Mouse (Mus musculus): Measurements from ENCODE around the gene Ovol3. TPM values are rescaled to one million over a fixed set of nuclear protein-coding genes. Genes with fewer than 3 reads are reported as not detected.
A peak's percentile ranks its signal among the peaks of the same experiment; 100 is the strongest.

Gene Ovol3
- 0.38 TPM in 1 of 2 replicates, not detected in the other for polyA plus RNA-seq (2016; fragmentation: Nextera tagmentation; extraction: Ambion mirVana)

DNA sequence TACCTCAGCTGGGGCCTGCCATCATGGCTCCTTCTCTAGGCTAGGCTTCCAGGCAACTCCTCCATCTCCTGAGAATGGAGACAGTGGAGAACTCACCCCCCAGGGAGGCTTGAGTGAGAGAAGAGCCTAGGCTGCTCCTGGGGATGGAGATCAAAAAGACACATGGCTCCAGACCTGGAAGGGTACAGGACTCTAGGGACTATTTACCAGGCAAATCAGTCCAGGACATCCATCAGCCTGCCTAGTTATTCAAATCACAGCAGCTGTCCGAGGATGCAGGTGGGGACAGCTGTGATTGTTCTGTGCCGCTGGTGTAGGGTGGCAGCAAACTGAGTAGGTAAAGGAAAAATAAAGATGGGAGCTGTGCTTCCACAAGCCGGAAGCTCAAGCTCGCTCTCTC lies at the start of gene Ovol3:
Gene Ovol3 (minus strand): TSS at position 101 of the 400 bp plus-strand sequence.
- no peaks in the 10 kb centered on the region for H3K27me3 ChIP-seq
- no peak within 1 kb of the TSS for H3K27ac ChIP-seq
- no peak within 1 kb of the TSS for H3K9ac ChIP-seq
- 88% methylated on average over 4 of the region's 4 CpGs for WGBS
- peaks cover 14% of the 10 kb centered on the region for H3K4me1 ChIP-seq
- H3K4me2 ChIP-seq (replicated peaks), result no peak within 1 kb of the TSS
- peaks cover 26% of the 10 kb centered on the region; the same call in 1 of the 2 replicates for H3K36me3 ChIP-seq
- H3K4me3 ChIP-seq, result no peak within 1 kb of the TSS
- no peaks in the 10 kb centered on the region for H3K9me3 ChIP-seq
- no peak for ATAC-seq (ENCODE audit: insufficient number of reproducible peaks, insufficient read depth, low FRiP score, low TSS enrichment)

DNA sequence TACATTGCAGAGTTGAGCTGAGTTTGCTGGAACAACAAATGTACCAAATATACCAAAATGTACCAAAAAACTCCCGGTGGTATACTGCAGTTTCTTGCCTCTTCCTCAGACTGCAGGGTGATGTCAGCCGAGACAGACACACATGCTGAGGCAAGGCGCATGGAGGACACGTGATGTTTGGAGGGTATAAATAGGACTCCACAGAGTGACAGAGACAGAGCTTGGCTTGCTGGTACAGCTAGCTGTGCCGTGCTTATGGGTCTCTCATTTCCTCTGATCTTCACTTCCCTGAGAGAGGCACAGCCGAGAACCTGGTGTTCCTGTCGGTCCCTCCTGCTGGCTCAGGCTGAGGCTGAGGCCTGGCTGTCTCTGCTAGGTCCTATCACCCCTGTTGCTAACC lies 47.2 kb upstream of the Ovol3 start:
- ATAC-seq (ENCODE audit: insufficient number of reproducible peaks, insufficient read depth, low FRiP score, low TSS enrichment), result no peak
- Histone ChIP-seq H3K27ac (no peak overlapping the region), H3K9ac (no peak overlapping the region), H3K27me3 (no peaks in the 10 kb centered on the region), H3K9me3 (no peaks in the 10 kb centered on the region), H3K4me2 (replicated peaks) (no peak overlapping the region), H3K4me1 (peaks cover 6% of the 10 kb centered on the region; the same call in 1 of the 2 replicates), H3K4me3 (no peak overlapping the region), H3K36me3 (no peaks in the 10 kb centered on the region)
- WGBS, result 78% methylated on average over 7 of the region's 7 CpGs

DNA sequence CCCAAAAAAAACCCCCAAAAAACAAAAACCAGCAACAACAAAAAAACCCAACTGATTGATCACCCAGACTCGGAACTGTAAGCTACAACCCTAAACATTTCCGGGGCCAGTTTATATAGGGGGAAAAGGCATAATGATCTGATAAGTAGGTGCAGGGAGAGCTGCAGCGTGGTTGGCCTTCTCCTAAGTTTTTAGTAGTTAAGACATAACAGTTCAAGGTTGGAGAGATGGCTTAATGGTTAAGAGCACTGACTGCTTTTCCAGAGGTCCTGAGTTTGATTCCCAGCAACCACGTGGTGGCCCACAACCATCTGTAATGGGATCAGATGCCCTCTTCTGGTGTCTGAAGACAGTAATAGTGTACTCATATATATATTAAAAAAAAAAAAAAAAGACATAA lies 46.0 kb upstream of the Ovol3 start:
- Histone ChIP-seq H3K4me1 (peaks cover 6% of the 10 kb centered on the region; the same call in 1 of the 2 replicates), H3K9me3 (no peaks in the 10 kb centered on the region), H3K36me3 (no peaks in the 10 kb centered on the region), H3K4me3 (no peak overlapping the region), H3K27ac (no peak overlapping the region), H3K4me2 (replicated peaks) (peak overlapping the region; percentile 85; the same call in 1 of the 2 replicates), H3K9ac (no peak overlapping the region), H3K27me3 (no peaks in the 10 kb centered on the region)
- 79% methylated on average over 4 of the region's 4 CpGs for whole genome bisulfite sequencing
- no peak for ATAC-seq (ENCODE audit: insufficient number of reproducible peaks, insufficient read depth, low FRiP score, low TSS enrichment)

DNA sequence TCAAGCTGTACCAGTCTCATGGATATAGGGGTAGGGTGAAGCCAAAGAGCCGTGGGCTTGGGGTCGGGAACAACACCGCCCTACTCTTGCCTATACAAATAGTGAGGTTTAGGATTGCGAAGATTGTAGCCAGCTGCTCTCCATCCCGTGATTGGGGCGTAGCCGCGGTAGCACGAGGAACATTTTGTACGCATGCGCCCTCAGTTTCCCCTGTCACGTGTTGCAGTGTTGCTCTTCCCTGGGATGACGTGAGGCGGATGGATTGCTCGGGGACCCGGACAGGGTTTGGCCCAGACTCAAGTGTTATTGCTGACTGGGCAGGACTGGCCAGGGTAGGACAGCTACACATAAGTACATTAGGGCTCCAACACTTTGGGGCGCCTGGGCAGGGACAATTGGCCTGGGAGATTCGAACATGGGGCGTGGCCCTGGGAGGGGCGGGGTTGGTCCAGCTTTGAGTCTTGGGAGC lies 45.2 kb upstream of the Ovol3 start:
- peak overlapping the region; percentile 95 for H3K27ac ChIP-seq
- 1% methylated on average over 20 of the region's 20 CpGs for WGBS
- H3K4me1 ChIP-seq, result peaks cover 6% of the 10 kb centered on the region; the same call in 1 of the 2 replicates
- peak; percentile 81 for ATAC-seq (ENCODE audit: insufficient number of reproducible peaks, insufficient read depth, low FRiP score, low TSS enrichment)
- H3K4me2 ChIP-seq (replicated peaks), result peak overlapping the region; percentile 85
- H3K4me3 ChIP-seq, result peak overlapping the region; percentile 81
- H3K9ac ChIP-seq, result peak overlapping the region; percentile 17; the same call in 1 of the 2 replicates
- no peaks in the 10 kb centered on the region for H3K9me3 ChIP-seq
- H3K36me3 ChIP-seq, result no peaks in the 10 kb centered on the region
- no peaks in the 10 kb centered on the region for H3K27me3 ChIP-seq

DNA sequence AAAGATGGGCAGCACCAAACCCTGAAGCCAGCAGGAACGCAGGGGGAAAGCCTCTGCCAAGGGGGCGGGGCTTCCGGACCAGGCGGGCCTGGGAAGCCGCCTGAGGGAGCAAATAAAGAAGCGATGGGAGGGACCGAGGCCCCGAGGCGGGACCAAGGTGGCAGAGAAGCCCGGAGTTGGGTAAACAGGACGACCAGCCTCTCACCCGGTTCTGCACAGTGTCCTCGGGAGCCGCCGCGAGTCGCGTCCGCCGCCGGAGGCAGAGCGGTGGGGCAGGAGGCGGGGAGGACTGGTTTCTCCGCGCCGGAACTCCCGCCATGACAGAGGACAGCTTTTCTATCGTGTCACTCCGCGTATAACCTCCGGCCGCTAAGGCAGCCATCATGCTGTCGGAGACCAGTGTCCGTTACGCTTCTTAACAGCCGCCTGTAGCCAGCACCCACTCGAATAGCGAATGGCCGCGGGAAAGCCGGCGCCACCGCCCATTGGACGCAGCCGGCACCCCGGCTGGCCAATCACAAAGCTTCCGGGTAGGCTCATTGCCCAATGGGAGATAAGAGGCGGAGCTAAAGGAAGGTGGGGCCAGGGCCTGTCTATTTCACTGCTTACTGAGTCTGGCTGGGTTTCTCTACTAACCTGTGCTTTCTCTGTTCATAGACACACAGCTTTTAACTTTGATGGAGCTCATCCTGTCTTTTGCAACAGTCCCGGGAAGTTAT lies 44.6 kb upstream of the Ovol3 start, which contains the start of the genes Thap8 and Wdr62:
Gene Thap8 (plus strand): TSS at position 144 of the 719 bp plus-strand sequence.
Gene Wdr62 (minus strand): TSS at position 469 of the 719 bp plus-strand sequence.
- Histone ChIP-seq H3K9ac (peak within 1 kb of the TSS; percentile 53), H3K9me3 (no peaks in the 10 kb centered on the region), H3K36me3 (no peaks in the 10 kb centered on the region), H3K4me3 (peak within 1 kb of the TSS; percentile 81), H3K4me1 (peaks cover 6% of the 10 kb centered on the region; the same call in 1 of the 2 replicates), H3K4me2 (replicated peaks) (peak within 1 kb of the TSS; percentile 85), H3K27me3 (no peaks in the 10 kb centered on the region), H3K27ac (peak within 1 kb of the TSS; percentile 95)
- WGBS, result under 1% methylated on average over 49 of the region's 49 CpGs
- peak; percentile 94 for ATAC-seq (ENCODE audit: insufficient number of reproducible peaks, insufficient read depth, low FRiP score, low TSS enrichment)

DNA sequence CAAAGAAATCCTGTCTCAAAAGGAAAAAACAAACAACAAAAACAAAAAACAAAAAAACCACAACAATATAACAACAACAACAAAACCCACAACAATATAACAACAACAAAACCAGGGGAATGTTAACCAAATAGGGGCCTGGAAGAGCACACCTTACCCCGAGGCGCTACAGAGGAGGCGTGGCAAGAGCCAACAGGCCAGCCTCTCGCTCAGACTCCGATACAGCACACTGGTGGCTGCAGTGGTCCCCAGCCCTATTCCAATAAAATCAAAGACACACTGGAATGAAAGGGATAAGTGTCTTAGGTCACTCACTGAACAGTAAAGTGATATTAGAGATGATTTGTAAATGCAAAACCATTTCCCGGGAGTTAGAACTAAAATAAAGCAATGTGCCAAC lies 44.0 kb upstream of the Ovol3 start:
- 0% methylated on average over 6 of the region's 6 CpGs for WGBS

DNA sequence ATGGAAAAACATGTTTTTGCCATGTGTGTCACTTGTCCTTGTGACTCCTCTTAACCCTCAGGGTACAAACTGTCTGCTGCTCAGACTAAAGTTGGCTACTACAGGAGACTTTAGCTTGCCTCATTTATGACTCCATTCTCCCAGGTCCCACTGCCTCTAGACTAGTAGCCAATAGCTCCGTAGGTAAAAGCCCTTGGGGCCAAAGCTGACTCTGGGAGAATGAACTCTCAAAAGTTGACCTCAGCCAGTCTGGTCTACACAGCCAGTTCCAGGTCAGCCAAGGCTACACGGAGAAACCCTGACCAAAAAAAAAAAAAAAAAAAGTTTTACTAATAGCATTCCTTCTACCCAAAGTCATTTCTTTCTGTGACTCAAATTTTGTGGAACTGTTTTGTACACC lies 43.4 kb upstream of the Ovol3 start:
- ATAC-seq (ENCODE audit: insufficient number of reproducible peaks, insufficient read depth, low FRiP score, low TSS enrichment), result no peak
- H3K4me3 ChIP-seq, result no peak overlapping the region
- H3K9me3 ChIP-seq, result no peaks in the 10 kb centered on the region
- H3K9ac ChIP-seq, result no peak overlapping the region
- 46% methylated on average over 2 of the region's 2 CpGs for WGBS
- H3K27me3 ChIP-seq, result no peaks in the 10 kb centered on the region
- no peak overlapping the region for H3K27ac ChIP-seq
- no peaks in the 10 kb centered on the region for H3K36me3 ChIP-seq
- peaks cover 6% of the 10 kb centered on the region; the same call in 1 of the 2 replicates for H3K4me1 ChIP-seq
- H3K4me2 ChIP-seq (replicated peaks), result peak overlapping the region; percentile 85

More for the DNA sequence above, 44.0 kb upstream of the Ovol3 start:
- H3K4me3 ChIP-seq, result peak overlapping the region; percentile 81
- H3K4me1 ChIP-seq, result peaks cover 6% of the 10 kb centered on the region; the same call in 1 of the 2 replicates
- no peak for ATAC-seq (ENCODE audit: insufficient number of reproducible peaks, insufficient read depth, low FRiP score, low TSS enrichment)
- peak overlapping the region; percentile 53 for H3K9ac ChIP-seq
- H3K9me3 ChIP-seq, result no peaks in the 10 kb centered on the region
- no peaks in the 10 kb centered on the region for H3K36me3 ChIP-seq
- peak overlapping the region; percentile 95; the same call in 1 of the 2 replicates for H3K27ac ChIP-seq
- no peaks in the 10 kb centered on the region for H3K27me3 ChIP-seq
- H3K4me2 ChIP-seq (replicated peaks), result peak overlapping the region; percentile 85

DNA sequence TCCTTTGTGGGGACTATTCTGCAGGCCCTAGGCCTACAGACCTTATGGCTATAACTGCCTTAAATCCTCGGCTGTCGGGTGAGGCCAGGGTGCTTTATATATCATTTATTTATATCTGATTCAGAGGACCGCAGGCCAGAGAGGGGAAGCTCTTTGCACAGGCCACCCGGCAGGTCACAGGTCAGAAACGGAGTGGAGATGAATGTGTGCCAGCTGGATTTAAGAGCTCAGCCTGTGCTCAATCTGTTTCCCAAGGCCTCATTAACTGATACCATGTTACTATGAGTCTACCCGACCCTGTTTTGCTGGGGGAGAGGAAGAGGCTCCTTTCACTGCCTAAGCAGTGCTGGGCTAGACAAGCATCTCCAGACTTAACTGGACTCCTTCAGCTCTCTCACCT lies 38.9 kb upstream of the Ovol3 start:
- Histone ChIP-seq H3K9ac (no peak overlapping the region), H3K36me3 (peaks cover 15% of the 10 kb centered on the region), H3K4me1 (peaks cover 3% of the 10 kb centered on the region; the same call in 1 of the 2 replicates), H3K4me3 (no peak overlapping the region), H3K27ac (no peak overlapping the region), H3K9me3 (no peaks in the 10 kb centered on the region), H3K4me2 (replicated peaks) (no peak overlapping the region), H3K27me3 (no peaks in the 10 kb centered on the region)
- 76% methylated on average over 6 of the region's 6 CpGs for WGBS
- no peak for ATAC-seq (ENCODE audit: insufficient number of reproducible peaks, insufficient read depth, low FRiP score, low TSS enrichment)

GRCm38 (mm10) chr7:30269641-30270040 lies 34.1 kb upstream of the Ovol3 start:
- Histone ChIP-seq H3K4me3 (no peak overlapping the region), H3K36me3 (peaks cover 23% of the 10 kb centered on the region), H3K27ac (no peak overlapping the region), H3K4me2 (replicated peaks) (no peak overlapping the region), H3K4me1 (no peaks in the 10 kb centered on the region), H3K9ac (no peak overlapping the region), H3K9me3 (no peaks in the 10 kb centered on the region), H3K27me3 (no peaks in the 10 kb centered on the region)
- ATAC-seq (ENCODE audit: insufficient number of reproducible peaks, insufficient read depth, low FRiP score, low TSS enrichment), result no peak
- 85% methylated on average over 4 of the region's 4 CpGs for WGBS

DNA sequence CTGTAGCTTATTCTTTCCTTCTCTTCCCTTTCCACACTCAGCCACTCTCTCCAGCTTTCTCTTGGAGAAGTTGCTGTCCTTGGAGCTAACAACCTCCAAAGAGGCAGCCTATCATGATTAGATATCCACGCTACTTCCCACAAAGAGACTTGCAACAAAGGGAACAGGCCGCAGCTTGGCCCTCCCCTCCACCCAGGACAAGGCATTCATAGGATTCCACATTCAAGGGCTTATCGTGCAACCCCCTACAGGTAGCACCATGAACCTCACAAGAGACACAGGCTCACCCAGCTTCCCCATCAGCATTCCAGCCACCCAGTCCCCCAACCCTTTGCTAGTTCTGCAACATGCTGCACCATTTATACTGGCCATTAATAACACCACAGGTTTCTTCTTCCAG lies 31.3 kb upstream of the Ovol3 start:
- no peaks in the 10 kb centered on the region for H3K4me1 ChIP-seq
- H3K4me2 ChIP-seq (replicated peaks), result no peak overlapping the region
- H3K9me3 ChIP-seq, result no peaks in the 10 kb centered on the region
- no peak for ATAC-seq (ENCODE audit: insufficient number of reproducible peaks, insufficient read depth, low FRiP score, low TSS enrichment)
- no peaks in the 10 kb centered on the region for H3K27me3 ChIP-seq
- 82% methylated on average over 3 of the region's 3 CpGs for WGBS
- H3K27ac ChIP-seq, result no peak overlapping the region
- H3K4me3 ChIP-seq, result no peak overlapping the region
- H3K36me3 ChIP-seq, result peaks cover 24% of the 10 kb centered on the region
- H3K9ac ChIP-seq, result no peak overlapping the region

DNA sequence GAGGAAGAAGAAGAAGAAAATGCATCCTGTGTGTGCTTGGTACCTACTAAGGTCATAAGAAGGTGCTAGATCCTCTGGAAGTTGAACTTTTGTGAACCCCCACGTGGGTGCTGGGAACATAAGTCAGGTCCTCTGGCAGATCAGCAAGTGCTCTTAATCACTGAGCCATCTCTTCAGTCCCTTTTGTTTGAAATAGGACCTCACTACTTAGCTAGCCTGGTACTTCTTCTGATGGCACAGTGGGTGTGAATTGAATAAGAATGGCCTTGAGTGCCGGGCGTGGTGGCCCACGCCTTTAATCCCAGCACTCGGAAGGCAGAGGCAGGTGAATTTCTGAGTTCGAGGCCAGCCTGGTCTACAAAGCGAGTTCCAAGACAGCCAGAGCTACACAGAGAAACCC lies 30.4 kb upstream of the Ovol3 start:
- no peak for ATAC-seq (ENCODE audit: insufficient number of reproducible peaks, insufficient read depth, low FRiP score, low TSS enrichment)
- Histone ChIP-seq H3K4me2 (replicated peaks) (no peak overlapping the region), H3K9ac (no peak overlapping the region), H3K4me1 (no peaks in the 10 kb centered on the region), H3K27me3 (no peaks in the 10 kb centered on the region), H3K4me3 (no peak overlapping the region), H3K27ac (no peak overlapping the region), H3K36me3 (peaks cover 19% of the 10 kb centered on the region), H3K9me3 (no peaks in the 10 kb centered on the region)
- 89% methylated on average over 7 of the region's 7 CpGs for WGBS

DNA sequence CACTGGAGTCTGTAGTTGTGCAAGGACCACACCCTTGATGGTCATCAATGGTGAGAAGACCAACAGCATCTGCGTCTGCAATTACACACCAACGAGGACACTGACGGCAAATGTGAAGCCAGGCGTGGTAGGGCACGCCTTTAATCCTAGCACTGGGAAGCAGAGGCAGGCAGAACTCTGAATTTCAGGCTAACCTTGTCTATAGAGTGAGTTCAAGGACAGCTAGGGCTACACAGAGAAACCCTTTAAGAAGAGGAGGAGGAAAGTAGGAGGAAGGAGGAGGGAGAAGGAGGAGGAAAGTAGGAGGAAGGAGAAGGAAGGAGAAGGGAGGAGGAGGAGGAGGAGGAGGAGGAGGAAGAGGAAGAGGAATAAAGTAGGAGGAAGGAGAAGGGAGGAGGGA lies 30.0 kb upstream of the Ovol3 start:
- 91% methylated on average over 5 of the region's 5 CpGs for WGBS
- Histone ChIP-seq H3K36me3 (peaks cover 18% of the 10 kb centered on the region), H3K9ac (no peak overlapping the region), H3K4me2 (replicated peaks) (no peak overlapping the region), H3K4me1 (no peaks in the 10 kb centered on the region), H3K27me3 (no peaks in the 10 kb centered on the region), H3K9me3 (no peaks in the 10 kb centered on the region), H3K27ac (no peak overlapping the region), H3K4me3 (no peak overlapping the region)
- no peak for ATAC-seq (ENCODE audit: insufficient number of reproducible peaks, insufficient read depth, low FRiP score, low TSS enrichment)
